Mouse (Mus musculus) E14TG2a.4 (cell line): Measurements from ENCODE around the gene Rhou.

Source experiments
- H3K27me3 ChIP-seq: 2 replicates; pipeline ENCODE4 v1.6.1; 2014; ENCODE audit warnings: low read length, control low read depth; ENCODE audit not compliant: insufficient read depth
- H3K36me3 ChIP-seq: 2 replicates; pipeline ENCODE4 v1.6.1; 2014; ENCODE audit warnings: low read length, control low read depth; ENCODE audit not compliant: insufficient read depth
- H3K4me1 ChIP-seq: replicated peaks from 2 replicates; pipeline ENCODE4 v1.6.1; 2014; ENCODE audit warnings: low read depth, low read length, control low read depth
- H3K4me3 ChIP-seq: replicated peaks from 2 replicates; pipeline ENCODE4 v1.5.1; 2014; ENCODE audit warnings: mild to moderate bottlenecking, low read length
- H3K9me3 ChIP-seq: 2 replicates; pipeline ENCODE4 v1.6.1; 2014; ENCODE audit warnings: low read length, control low read depth
- CTCF ChIP-seq: conservative IDR thresholded peaks from 2 replicates; pipeline ENCODE4 v1.5.1; 2014; ENCODE audit warnings: low read length
- NANOG ChIP-seq: IDR thresholded peaks from 2 replicates; pipeline ENCODE4 v1.6.1; 2014; ENCODE audit warnings: borderline replicate concordance, low read length, mixed read lengths
- POU5F1 ChIP-seq: IDR thresholded peaks from 2 replicates; pipeline ENCODE4 v1.6.1; 2014; ENCODE audit warnings: low read length, borderline replicate concordance

Rhou gene

DNA sequence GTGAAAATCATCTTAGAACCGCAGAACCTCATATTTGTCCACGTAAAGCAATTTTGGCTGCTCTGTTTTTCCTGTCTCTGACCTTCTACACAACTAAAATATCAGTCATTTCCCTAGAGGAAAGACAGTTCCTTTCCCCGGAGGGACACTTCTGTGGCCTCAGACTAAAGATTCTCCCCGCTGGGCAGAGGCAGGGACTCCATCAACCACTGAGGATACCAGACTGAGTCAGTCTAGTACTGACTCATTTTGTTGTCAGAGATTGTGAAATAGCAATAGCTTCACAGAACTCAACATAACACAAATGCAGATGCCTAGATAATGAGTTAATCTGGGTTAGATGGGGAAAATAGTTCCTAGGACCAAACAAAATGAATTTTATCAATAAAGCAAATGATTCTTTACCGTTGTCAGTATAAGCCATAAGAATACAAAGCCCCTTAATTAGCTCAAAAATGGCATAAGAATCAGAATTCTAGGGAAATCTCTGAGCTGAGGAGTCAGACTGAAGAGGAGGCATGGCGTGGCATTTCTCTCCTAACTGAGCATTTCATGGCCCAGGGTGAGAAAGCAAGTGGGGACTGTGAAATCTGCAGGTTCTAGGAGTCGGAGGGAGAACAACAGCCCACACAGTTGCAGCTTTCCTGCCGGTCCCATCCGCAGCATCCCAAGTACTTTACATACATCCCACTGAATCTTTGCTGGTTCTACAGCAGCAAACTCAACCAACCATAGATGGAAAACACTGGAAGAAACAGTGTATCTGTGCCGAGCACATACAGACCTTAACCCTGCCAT lies 38.6 kb downstream of the Rhou start:
- no peak for TF ChIP-seq CTCF
- Histone ChIP-seq H3K9me3 (no peaks in the 10 kb centered on the region), H3K4me1 (peaks cover 8% of the 10 kb centered on the region), H3K36me3 (no peaks in the 10 kb centered on the region), H3K4me3 (no peak overlapping the region), H3K27me3 (peaks cover 33% of the 10 kb centered on the region)

DNA sequence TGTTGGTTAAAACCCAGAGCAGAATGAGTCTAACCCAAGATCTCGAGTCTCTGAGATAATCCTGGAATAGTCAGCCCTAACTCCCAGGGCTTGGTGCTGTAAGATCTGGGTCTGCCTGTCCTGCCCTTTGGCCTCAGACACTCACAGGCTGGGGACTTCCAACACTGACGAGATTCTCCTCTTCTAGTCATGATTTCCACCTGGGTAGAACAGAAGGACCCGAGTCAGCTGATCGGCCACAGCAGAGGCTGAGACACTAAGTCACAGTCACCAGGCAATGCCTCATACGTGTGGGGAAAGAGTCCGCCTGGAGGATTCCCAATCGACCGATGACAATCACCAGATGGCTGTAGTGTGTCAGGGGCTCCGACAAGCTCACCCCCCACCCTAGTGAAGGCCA lies 42.4 kb downstream of the Rhou start:
- no peaks in the 10 kb centered on the region for H3K36me3 ChIP-seq
- no peak overlapping the region for H3K4me3 ChIP-seq
- H3K27me3 ChIP-seq: peaks cover 29% of the 10 kb centered on the region
- no peaks in the 10 kb centered on the region for H3K9me3 ChIP-seq
- peaks cover 8% of the 10 kb centered on the region for H3K4me1 ChIP-seq
- TF ChIP-seq POU5F1 (no peak), NANOG (no peak), CTCF (no peak)

DNA sequence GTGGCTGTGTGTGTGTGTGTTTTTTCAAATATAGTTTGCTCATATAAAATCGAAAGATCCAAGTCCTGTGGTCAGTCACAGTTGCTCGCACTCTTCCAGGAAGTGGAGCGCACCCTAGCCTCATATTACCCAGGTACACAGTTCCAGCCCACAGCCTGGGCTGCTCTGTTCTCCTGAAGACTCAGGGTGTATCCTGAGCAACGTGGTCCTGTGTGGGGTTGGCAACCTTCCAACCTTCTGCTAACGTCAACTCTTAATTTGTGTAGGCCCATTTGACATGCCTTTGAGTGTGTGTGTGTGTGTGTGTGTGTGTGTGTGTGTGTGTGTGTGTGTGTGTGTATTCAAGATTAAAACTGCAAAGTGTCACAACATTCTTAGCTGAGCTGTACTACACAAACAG lies 43.6 kb downstream of the Rhou start:
- peaks cover 12% of the 10 kb centered on the region for H3K4me1 ChIP-seq
- no peaks in the 10 kb centered on the region for H3K36me3 ChIP-seq
- H3K27me3 ChIP-seq: peaks cover 24% of the 10 kb centered on the region
- TF ChIP-seq POU5F1: no peak
- TF ChIP-seq CTCF: no peak
- no peak for TF ChIP-seq NANOG
- no peak overlapping the region for H3K4me3 ChIP-seq
- no peaks in the 10 kb centered on the region for H3K9me3 ChIP-seq

DNA sequence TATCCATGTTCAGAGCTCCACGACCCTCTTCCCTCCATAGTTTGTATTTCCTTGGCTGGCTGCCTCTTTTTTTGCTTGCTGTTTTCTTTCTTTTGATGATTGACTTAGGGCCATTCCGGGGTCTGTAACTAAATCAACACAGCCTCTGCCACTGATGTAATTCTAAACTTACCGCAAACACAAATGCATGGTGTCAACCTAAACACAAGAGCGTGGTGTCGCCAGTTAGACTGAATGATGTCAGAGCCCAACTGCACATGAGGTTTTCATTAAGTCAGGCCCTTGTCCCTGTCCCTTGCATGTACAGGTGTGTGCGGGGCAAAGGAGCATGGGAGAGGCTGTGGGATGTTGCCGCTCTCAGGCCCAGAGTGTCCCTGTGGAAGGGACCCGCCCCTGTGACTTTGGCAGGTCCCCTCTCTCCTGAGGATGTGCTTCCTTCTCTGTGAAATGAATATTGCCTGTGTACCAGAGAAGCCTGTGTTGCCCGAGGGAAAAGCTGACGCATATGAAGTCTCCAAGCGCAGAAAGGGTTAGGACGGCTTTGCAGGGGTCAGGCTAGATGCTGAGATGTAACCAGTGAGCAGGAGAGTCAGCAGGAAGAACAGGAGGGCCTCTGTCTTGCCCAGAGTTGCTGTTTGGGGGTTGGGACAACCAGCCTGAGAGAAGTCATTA lies 46.8 kb downstream of the Rhou start:
- peaks cover 12% of the 10 kb centered on the region for H3K4me1 ChIP-seq
- H3K27me3 ChIP-seq: peaks cover 9% of the 10 kb centered on the region
- no peak overlapping the region for H3K4me3 ChIP-seq
- TF ChIP-seq CTCF (no peak), NANOG (no peak), POU5F1 (no peak)
- H3K9me3 ChIP-seq: no peaks in the 10 kb centered on the region
- H3K36me3 ChIP-seq: no peaks in the 10 kb centered on the region

DNA sequence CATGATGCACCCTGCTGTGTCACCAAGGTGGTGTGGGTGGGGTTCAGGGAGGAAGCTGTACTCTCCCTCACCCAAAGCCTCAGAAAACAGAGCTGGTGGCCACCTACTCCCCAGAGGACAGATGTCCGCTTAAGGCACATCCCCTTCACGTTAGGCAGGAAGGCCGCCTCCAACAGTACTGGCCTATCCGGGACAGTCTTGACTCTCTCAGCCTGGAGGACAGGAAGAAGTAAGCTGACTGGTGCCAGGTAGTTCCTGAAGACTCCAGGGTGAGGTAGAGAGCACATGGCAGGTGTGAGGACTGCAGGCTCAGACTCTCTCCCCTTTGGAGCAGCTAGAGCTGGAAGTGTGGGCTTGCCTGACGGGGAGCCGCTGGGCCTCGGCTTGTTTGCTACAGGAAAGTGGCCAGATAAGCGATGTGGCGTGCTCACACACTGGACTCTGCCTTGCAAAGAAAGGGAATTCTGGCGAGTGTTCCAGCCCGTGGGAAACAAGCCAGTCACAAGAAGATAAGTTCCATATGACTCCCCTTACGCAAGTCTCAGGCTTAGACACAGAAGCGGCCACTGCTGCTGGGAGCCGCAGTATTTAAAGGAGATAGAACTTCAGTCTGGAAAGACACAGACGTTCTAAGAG lies 48.3 kb downstream of the Rhou start:
- Histone ChIP-seq H3K36me3 (no peaks in the 10 kb centered on the region), H3K4me3 (no peak overlapping the region), H3K9me3 (no peaks in the 10 kb centered on the region), H3K4me1 (peaks cover 12% of the 10 kb centered on the region), H3K27me3 (no peaks in the 10 kb centered on the region; the same call in 1 of the 2 replicates)
- TF ChIP-seq CTCF (no peak), POU5F1 (no peak), NANOG (no peak)

DNA sequence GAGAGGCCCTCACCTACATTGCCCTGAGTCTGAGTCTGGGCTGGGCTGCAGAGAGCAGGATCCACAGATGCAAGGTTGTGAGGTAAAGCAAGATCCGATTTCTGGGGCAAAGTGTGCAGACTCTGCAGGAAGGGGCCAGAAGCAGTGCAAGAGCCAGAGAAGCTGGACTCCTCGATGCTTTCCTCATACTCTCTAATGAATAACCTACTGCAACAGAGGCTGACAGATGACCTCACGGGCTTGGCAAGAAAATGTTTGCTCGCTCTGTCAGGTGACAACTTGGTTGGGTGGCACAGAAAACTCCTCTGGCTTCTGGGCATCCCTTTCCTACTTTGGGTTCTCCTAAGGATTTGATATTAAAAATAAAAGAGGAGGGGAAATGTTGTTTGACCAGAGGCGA lies 51.6 kb downstream of the Rhou start:
- Histone ChIP-seq H3K4me1 (peaks cover 29% of the 10 kb centered on the region), H3K36me3 (no peaks in the 10 kb centered on the region), H3K4me3 (no peak overlapping the region), H3K9me3 (no peaks in the 10 kb centered on the region), H3K27me3 (peaks cover 3% of the 10 kb centered on the region; the same call in 1 of the 2 replicates)
- TF ChIP-seq POU5F1: no peak
- TF ChIP-seq CTCF: no peak
- no peak for TF ChIP-seq NANOG

DNA sequence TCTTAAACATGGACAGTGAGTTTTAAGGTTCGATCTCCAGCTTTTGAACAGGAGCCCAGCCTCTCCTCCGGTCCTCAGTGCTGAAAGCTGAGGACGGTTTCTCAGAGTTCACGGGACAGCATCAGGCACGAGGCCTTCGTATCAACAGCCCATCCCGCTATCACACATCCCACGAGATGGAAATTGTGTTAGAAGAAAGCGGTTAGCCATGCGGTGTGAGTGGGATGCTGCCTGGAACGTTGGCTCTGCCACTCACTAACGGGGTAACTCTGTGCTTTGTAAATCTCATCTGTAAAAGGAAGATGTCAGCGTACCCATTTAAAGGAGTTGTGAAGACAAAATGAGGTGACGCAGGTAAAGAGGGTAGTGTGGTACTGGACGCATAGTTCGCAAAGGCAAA lies 53.4 kb downstream of the Rhou start:
- Histone ChIP-seq H3K4me1 (peaks cover 21% of the 10 kb centered on the region), H3K9me3 (no peaks in the 10 kb centered on the region), H3K36me3 (no peaks in the 10 kb centered on the region), H3K4me3 (no peak overlapping the region), H3K27me3 (peaks cover 7% of the 10 kb centered on the region; the same call in 1 of the 2 replicates)
- no peak for TF ChIP-seq NANOG

DNA sequence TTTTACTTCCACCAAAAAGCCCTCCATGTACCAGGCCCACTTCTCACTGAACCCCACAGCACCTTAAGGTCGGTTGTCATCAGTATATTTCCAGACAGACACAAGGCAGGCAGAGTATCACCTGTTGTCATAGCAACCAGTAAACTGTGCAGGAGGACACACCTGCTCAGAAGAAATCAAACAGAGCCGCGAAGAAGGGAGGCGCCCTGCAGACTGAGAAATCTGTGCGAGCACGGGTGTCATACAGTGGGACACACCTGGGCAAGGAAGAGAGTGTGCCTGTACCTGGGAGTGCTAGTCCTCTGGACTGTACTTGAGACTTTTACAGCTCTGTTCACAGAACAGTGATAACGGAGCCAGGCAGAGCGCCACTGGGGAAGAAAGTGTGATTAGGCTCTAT lies 55.0 kb downstream of the Rhou start:
- Histone ChIP-seq H3K4me1 (peaks cover 21% of the 10 kb centered on the region), H3K4me3 (no peak overlapping the region), H3K27me3 (peaks cover 11% of the 10 kb centered on the region), H3K36me3 (no peaks in the 10 kb centered on the region), H3K9me3 (no peaks in the 10 kb centered on the region)
- no peak for TF ChIP-seq POU5F1
- TF ChIP-seq NANOG: no peak
- no peak for TF ChIP-seq CTCF
